ENCODE assay signal across 14 mouse cellular contexts in the genomic region with DNA sequence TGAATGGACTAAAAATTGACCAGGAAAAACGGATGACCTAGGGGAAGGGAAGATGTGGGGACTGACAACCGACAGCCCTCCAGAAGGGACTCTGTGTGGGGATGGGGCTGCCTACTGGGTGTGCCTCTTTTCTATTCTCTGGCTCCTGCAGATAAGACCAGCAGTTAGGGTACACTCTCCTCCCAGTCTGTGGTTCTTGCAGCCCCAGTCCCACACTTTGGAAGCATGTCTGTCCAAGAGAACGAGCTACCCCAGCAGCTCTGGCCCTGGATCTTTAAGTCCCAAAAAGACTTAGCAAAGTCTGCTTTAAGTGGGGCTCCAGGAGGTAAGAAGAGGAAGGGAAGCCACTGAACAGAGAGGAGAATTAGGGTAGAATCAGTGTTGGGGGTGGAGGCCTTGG. TPM values are rescaled to one million over a fixed set of nuclear protein-coding genes. Genes with fewer than 3 reads are reported as not detected.
A peak's percentile ranks its signal among the peaks of the same experiment; 100 is the strongest.
DNase-seq lines count a peak whose midpoint lies in the region; ATAC-seq and TF ChIP-seq lines count a peak whose summit lies in the region.
"Had no signal": no experiment of that assay in that cellular context is flagged by ENCODE, and none has a peak within 500 bp of the region (broad histone marks: within the 10 kb centered on the region; RNA-seq: fewer than 3 reads in every experiment).

A gene (plus strand): TSS at position 185 of the 400 bp plus-strand sequence.

- no peak for TF ChIP-seq POLR2A in heart, adult 2 months (IDR thresholded peaks at IDR 0.05; ENCODE audit: insufficient read depth, low read depth, low read length)
- TF ChIP-seq POLR2A in ES-Bruce4 (IDR thresholded peaks at IDR 0.05; ENCODE audit: insufficient read depth, low read length), result no peak

- H3K36me3 ChIP-seq in heart, embryonic 11.5 days (ENCODE audit: control insufficient read depth, insufficient read depth, low read length), result no peaks in the 10 kb centered on the region
- no peaks in the 10 kb centered on the region for H3K36me3 ChIP-seq in heart, adult 2 months (ENCODE audit: control insufficient read depth, insufficient read depth, low read length)
- H3K36me3 ChIP-seq in ES-Bruce4 (ENCODE audit: control insufficient read depth, insufficient read depth, low read length, poor library complexity, severe bottlenecking), result no peaks in the 10 kb centered on the region
- H3K36me3 ChIP-seq in embryonic facial prominence, embryonic 10.5 days (replicated peaks), result no peaks in the 10 kb centered on the region
- H3K36me3 ChIP-seq in liver, embryonic 14.5 days (replicated peaks; ENCODE audit: control insufficient read depth, insufficient read depth, low read depth), result peaks cover 35% of the 10 kb centered on the region
- H3K36me3 ChIP-seq: forebrain, embryonic 12.5 days had no signal

- H3K4me1 ChIP-seq in heart, embryonic 11.5 days (ENCODE audit: control insufficient read depth, insufficient read depth, low read length), result peaks cover 10% of the 10 kb centered on the region; the same call in 1 of the 2 replicates
- H3K4me1 ChIP-seq in heart, adult 2 months (ENCODE audit: control insufficient read depth, insufficient read depth, low read length), result no peaks in the 10 kb centered on the region
- H3K4me1 ChIP-seq in ES-Bruce4 (ENCODE audit: control insufficient read depth, insufficient read depth, low read length), result no peaks in the 10 kb centered on the region
- H3K4me1 ChIP-seq in embryonic facial prominence, embryonic 10.5 days, result peaks cover 10% of the 10 kb centered on the region
- peaks cover 42 to 54% of the 10 kb centered on the region in 2 experiments for H3K4me1 ChIP-seq in liver, embryonic 14.5 days (replicated peaks; ENCODE audit: control insufficient read depth in 2 of 2, insufficient read depth in 2 of 2, low read length in 1 of 2)

- H3K4me3 ChIP-seq in heart, embryonic 11.5 days (ENCODE audit: low read depth, low read length), result peak within 1 kb of the TSS; percentile 20
- H3K4me3 ChIP-seq in heart, adult 2 months, result no peak within 1 kb of the TSS
- peak within 1 kb of the TSS; percentile 39 for H3K4me3 ChIP-seq in ES-Bruce4 (ENCODE audit: low read depth, low read length)
- peak within 1 kb of the TSS; percentile 34 for H3K4me3 ChIP-seq in embryonic facial prominence, embryonic 10.5 days
- H3K4me3 ChIP-seq in liver, embryonic 14.5 days (ENCODE audit: insufficient read depth in 1 of 2, low read depth in 2 of 2, low read length in 2 of 2), result peak within 1 kb of the TSS; percentile 87
- H3K4me3 ChIP-seq: forebrain, embryonic 12.5 days had no signal

- peaks cover 3% of the 10 kb centered on the region for H3K27me3 ChIP-seq in heart, embryonic 11.5 days (ENCODE audit: control insufficient read depth, insufficient read depth, low read length)
- H3K27me3 ChIP-seq in heart, adult 2 months (ENCODE audit: control insufficient read depth, insufficient read depth, low read length), result no peaks in the 10 kb centered on the region
- no peaks in the 10 kb centered on the region for H3K27me3 ChIP-seq in ES-Bruce4 (ENCODE audit: control insufficient read depth, insufficient read depth, low read length, poor library complexity, severe bottlenecking)
- peaks cover 45% of the 10 kb centered on the region for H3K27me3 ChIP-seq in embryonic facial prominence, embryonic 10.5 days (replicated peaks; ENCODE audit: low read depth, poor library complexity, severe bottlenecking)
- H3K27me3 ChIP-seq in liver, embryonic 14.5 days (ENCODE audit: control insufficient read depth, insufficient read depth, low read length), result no peaks in the 10 kb centered on the region

- no peak for DNase-seq in heart, adult 2 months
- no peak for DNase-seq in embryonic facial prominence, embryonic 10.5 days (ENCODE audit: low spot score)
- DNase-seq in liver, embryonic 14.5 days (ENCODE audit: low read depth in 3 of 3, low spot score in 3 of 3), result peak; percentile 58 to 64 (median 63)
- no peak for DNase-seq in urinary bladder, postnatal 10 days (ENCODE audit: low spot score)
- no peak for DNase-seq in ovary, adult 18-20 months (ENCODE audit: low spot score)
- DNase-seq: cerebellum, adult 9-10 months had no signal

- H3K27ac ChIP-seq in heart, embryonic 11.5 days (ENCODE audit: low read depth, low read length), result peak within 1 kb of the TSS; percentile 41; the same call in 1 of the 2 replicates
- H3K27ac ChIP-seq in heart, adult 2 months, result no peak within 1 kb of the TSS
- no peak within 1 kb of the TSS for H3K27ac ChIP-seq in ES-Bruce4 (ENCODE audit: insufficient read depth, low read length)
- peak within 1 kb of the TSS; percentile 45; the same call in 1 of the 2 replicates for H3K27ac ChIP-seq in embryonic facial prominence, embryonic 10.5 days (replicated peaks)
- H3K27ac ChIP-seq in liver, embryonic 14.5 days, result peak within 1 kb of the TSS; percentile 87
- H3K27ac ChIP-seq: forebrain, embryonic 12.5 days had no signal

- peak within 1 kb of the TSS; percentile 25 for H3K4me2 ChIP-seq in heart, embryonic 11.5 days
- H3K4me2 ChIP-seq in liver, embryonic 14.5 days (ENCODE audit: low read depth), result peak within 1 kb of the TSS; percentile 88
- H3K4me2 ChIP-seq: forebrain, embryonic 12.5 days; midbrain, embryonic 11.5 days had no signal

- ATAC-seq in heart, embryonic 11.5 days (replicated peaks; ENCODE audit: insufficient number of reproducible peaks, low FRiP score, low TSS enrichment), result peak; percentile 68; the same call in 1 of the 2 replicates
- peak; percentile 58 for ATAC-seq in liver, embryonic 14.5 days (ENCODE audit: insufficient read depth)
- ATAC-seq in cerebellum, adult (ENCODE audit: insufficient number of reproducible peaks, low FRiP score, low TSS enrichment), result no peak
- ATAC-seq: activated CD4-positive, CD25-positive, alpha-beta regulatory T cell, adult 4 months; inflammation-experienced regulatory T-cells, adult 6 months had no signal

- H3K9ac ChIP-seq in heart, embryonic 11.5 days (ENCODE audit: low read depth, low read length), result peak within 1 kb of the TSS; percentile 39; the same call in 1 of the 2 replicates
- no peak within 1 kb of the TSS for H3K9ac ChIP-seq in heart, adult 2 months (ENCODE audit: low read depth, low read length)
- 0 out of 2 replicates have a peak within 1 kb of the TSS, but pooled peaks have one; percentile 41 for H3K9ac ChIP-seq in ES-Bruce4 (ENCODE audit: low read depth, poor library complexity, severe bottlenecking)
- H3K9ac ChIP-seq in liver, embryonic 14.5 days (replicated peaks), result peak within 1 kb of the TSS; percentile 82
- H3K9ac ChIP-seq: forebrain, embryonic 12.5 days had no signal

- WGBS in heart, embryonic 11.5 days (ENCODE audit: insufficient replicate concordance), result 48% methylated on average over 3 of the region's 3 CpGs
- 42% methylated on average over 3 of the region's 3 CpGs for WGBS in heart, adult 2 months
- WGBS in embryonic facial prominence, embryonic 10.5 days, result 59% methylated on average over 3 of the region's 3 CpGs
- 6% methylated on average over 3 of the region's 3 CpGs for WGBS in liver, embryonic 14.5 days (ENCODE audit: insufficient replicate concordance)

- H3K79me2 ChIP-seq in heart, adult 2 months (replicated peaks; ENCODE audit: control insufficient read depth, insufficient read depth, low read length), result no peaks in the 10 kb centered on the region

- H3K9me3 ChIP-seq in heart, embryonic 11.5 days (replicated peaks; ENCODE audit: control insufficient read depth, low read length), result no peaks in the 10 kb centered on the region
- H3K9me3 ChIP-seq in ES-Bruce4 (replicated peaks; ENCODE audit: control insufficient read depth, insufficient read depth, low read length, poor library complexity, severe bottlenecking), result no peaks in the 10 kb centered on the region
- no peaks in the 10 kb centered on the region for H3K9me3 ChIP-seq in embryonic facial prominence, embryonic 10.5 days
- no peaks in the 10 kb centered on the region for H3K9me3 ChIP-seq in liver, embryonic 14.5 days (ENCODE audit: control insufficient read depth, low read length)
- H3K9me3 ChIP-seq: forebrain, embryonic 12.5 days had no signal

- no peak for TF ChIP-seq CTCF in heart, adult 2 months (IDR thresholded peaks at IDR 0.05)
- TF ChIP-seq CTCF in ES-Bruce4 (IDR thresholded peaks at IDR 0.05; ENCODE audit: low read depth, low read length), result no peak
- no peak for TF ChIP-seq CTCF in liver, embryonic 14.5 days (IDR thresholded peaks at IDR 0.05; ENCODE audit: low read depth)

- no peak for TF ChIP-seq EP300 in heart, adult 2 months (IDR thresholded peaks at IDR 0.05; ENCODE audit: insufficient read depth, low read depth, low read length)
- TF ChIP-seq EP300 in ES-Bruce4 (IDR thresholded peaks at IDR 0.05; ENCODE audit: insufficient read depth, low read depth, low read length), result no peak
- TF ChIP-seq EP300 in liver, embryonic 14.5 days (IDR thresholded peaks at IDR 0.05; ENCODE audit: low read depth), result peak; percentile 76

- intact Hi-C loops in heart, adult 2 months (cut with DNase I), result no loop called here

RNA-seq across cellular contexts. Expression of the gene that starts here (rescaled TPM):
- 5.9 and 8.7 TPM in 2 replicates for polyA plus RNA-seq in heart, embryonic 11.5 days (2014; fragmentation: Nextera tagmentation; extraction: Ambion mirVana)
- not detected for total RNA-seq in heart, adult 2 months (2021)
- 0.06 TPM in 1 of 2 replicates, not detected in the other for polyA plus RNA-seq in heart, adult 2 months (2012; rRNA removed)
- 0.21 TPM in 1 of 2 replicates, not detected in the other for polyA plus RNA-seq in ES-Bruce4 (2011; ENCODE audit: insufficient read depth, insufficient read length, low read depth, missing spikeins)
- polyA plus RNA-seq in embryonic facial prominence, embryonic 10.5 days (2016; fragmentation: Nextera tagmentation; extraction: Ambion mirVana), result 2.8 and 3.2 TPM in 2 replicates
- 132 and 143 TPM in 2 replicates for polyA plus RNA-seq in liver, embryonic 14.5 days (2012; rRNA removed)
- polyA plus RNA-seq in liver, embryonic 14.5 days (2014; fragmentation: Nextera tagmentation; extraction: Ambion mirVana), result 79.8 and 97.5 TPM in 2 replicates
- total RNA-seq: left cerebral cortex, postnatal 36 days had no signal
- polyA plus RNA-seq: activated CD4-positive, CD25-positive, alpha-beta regulatory T cell, adult 4 months; inflammation-experienced regulatory T-cells, adult 6 months had no signal

Comparison
In these comparisons a context has a peak if more than half of its experiments do, and no peak if none do; other contexts are left out.
1. H3K27ac ChIP-seq: peak in heart, embryonic 11.5 days (single experiment), embryonic facial prominence, embryonic 10.5 days (single experiment) and liver, embryonic 14.5 days (single experiment); none in heart, adult 2 months (single experiment) and ES-Bruce4 (single experiment).
2. DNase-seq: peak in liver, embryonic 14.5 days (3 of 3); none in heart, adult 2 months (0 of 2), embryonic facial prominence, embryonic 10.5 days (single experiment), urinary bladder, postnatal 10 days (single experiment) and ovary, adult 18-20 months (single experiment).